15 mouse cellular contexts compared by ENCODE assay signal in the genomic region with DNA sequence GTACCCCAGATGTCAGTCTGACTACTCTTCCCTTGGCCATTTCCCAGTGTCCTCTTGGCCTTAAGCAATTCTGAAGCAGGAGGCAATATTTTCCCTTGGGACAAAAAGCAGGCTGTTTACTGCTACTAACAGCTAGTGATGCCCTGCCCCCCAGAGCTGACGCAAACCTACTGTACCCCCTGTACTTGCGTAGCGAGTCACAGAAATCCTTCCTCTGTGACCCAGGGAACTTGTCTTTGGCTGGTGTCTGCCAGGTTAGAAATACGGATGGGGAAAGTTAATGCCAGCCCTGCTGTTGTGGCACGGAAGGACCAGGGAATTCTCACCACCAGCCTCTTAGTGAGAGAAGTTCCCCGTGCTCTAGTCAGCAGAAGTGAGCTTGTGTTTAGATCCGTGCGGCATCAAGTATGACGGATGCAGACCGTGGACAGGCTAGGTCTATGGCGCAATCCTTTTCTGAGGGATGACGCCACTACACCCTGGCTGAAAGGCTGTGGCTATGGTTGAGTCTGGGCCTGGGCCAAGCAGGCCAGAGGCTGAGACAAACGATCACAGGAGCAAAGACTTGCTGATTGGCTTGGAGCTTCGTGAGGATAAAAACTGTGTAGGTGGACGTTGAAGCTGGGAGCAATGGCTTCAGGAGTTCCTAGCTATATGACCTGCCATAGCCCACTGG. TPM values are rescaled to one million over a fixed set of nuclear protein-coding genes. Genes with fewer than 3 reads are reported as not detected.
DNase-seq lines count a peak whose midpoint lies in the region; ATAC-seq and TF ChIP-seq lines count a peak whose summit lies in the region.
"Had no signal": no experiment of that assay in that cellular context is flagged by ENCODE, and none has a peak within 500 bp of the region (broad histone marks: within the 10 kb centered on the region; RNA-seq: fewer than 3 reads in every experiment).

No protein-coding gene starts in this region.

- no peaks in the 10 kb centered on the region for H3K36me3 ChIP-seq in lung, embryonic 16.5 days (ENCODE audit: control insufficient read depth, insufficient read depth, low read length)
- H3K36me3 ChIP-seq in forebrain, embryonic 10.5 days (replicated peaks) = no peaks in the 10 kb centered on the region
- H3K36me3 ChIP-seq: midbrain, embryonic 13.5 days; neural tube, embryonic 12.5 days had no signal

- no peak for TF ChIP-seq CTCF in lung, adult 2 months (IDR thresholded peaks at IDR 0.05; ENCODE audit: insufficient read depth, low read length)

- H3K27ac ChIP-seq in brown adipose tissue, adult 24 weeks (replicated peaks; ENCODE audit: low read depth, low read length) = peak overlapping the region; percentile 86
- no peak overlapping the region for H3K27ac ChIP-seq in lung, embryonic 16.5 days (ENCODE audit: low read length)
- no peak overlapping the region for H3K27ac ChIP-seq in forebrain, embryonic 10.5 days
- H3K27ac ChIP-seq: midbrain, embryonic 13.5 days; neural tube, embryonic 12.5 days; stomach, postnatal 0 days had no signal

- H3K27me3 ChIP-seq in lung, embryonic 16.5 days (ENCODE audit: control insufficient read depth, insufficient read depth, low read depth, low read length) = no peaks in the 10 kb centered on the region
- no peaks in the 10 kb centered on the region for H3K27me3 ChIP-seq in forebrain, embryonic 10.5 days (ENCODE audit: poor library complexity, severe bottlenecking)
- H3K27me3 ChIP-seq: midbrain, embryonic 13.5 days; neural tube, embryonic 12.5 days had no signal

- no peak overlapping the region for H3K4me3 ChIP-seq in lung, adult 2 months (replicated peaks; ENCODE audit: extremely low read depth, low read depth, low read length)
- no peak overlapping the region for H3K4me3 ChIP-seq in brown adipose tissue, adult 24 weeks (ENCODE audit: insufficient read depth, low read depth, low read length)
- H3K4me3 ChIP-seq in lung, embryonic 16.5 days (ENCODE audit: low read length) = no peak overlapping the region
- no peak overlapping the region for H3K4me3 ChIP-seq in forebrain, embryonic 10.5 days
- H3K4me3 ChIP-seq: midbrain, embryonic 13.5 days; neural tube, embryonic 12.5 days had no signal

- no peak overlapping the region for H3K9ac ChIP-seq in lung, embryonic 16.5 days (ENCODE audit: low read length)
- H3K9ac ChIP-seq: midbrain, embryonic 13.5 days; neural tube, embryonic 12.5 days had no signal

- WGBS in lung, adult 2 months = 69% methylated on average over 15 of the region's 15 CpGs
- 63% methylated on average over 15 of the region's 15 CpGs for WGBS in lung, embryonic 16.5 days
- 91% methylated on average over 15 of the region's 15 CpGs for WGBS in forebrain, embryonic 10.5 days

- H3K9me3 ChIP-seq in lung, embryonic 16.5 days (ENCODE audit: control insufficient read depth, low read length) = no peaks in the 10 kb centered on the region
- H3K9me3 ChIP-seq in forebrain, embryonic 10.5 days = no peaks in the 10 kb centered on the region
- H3K9me3 ChIP-seq: midbrain, embryonic 13.5 days; neural tube, embryonic 12.5 days had no signal

- peak; percentile 62; the same call in 1 of the 2 replicates for ATAC-seq in lung, embryonic 16.5 days (ENCODE audit: low read depth)
- no peak for ATAC-seq in inflammation-experienced regulatory T-cells, adult 6 months
- ATAC-seq: midbrain, embryonic 13.5 days had no signal

- TF ChIP-seq POLR2A in lung, adult 2 months (IDR thresholded peaks at IDR 0.05; ENCODE audit: borderline replicate concordance, extremely low read depth, low read depth, low read length) = no peak

- H3K4me1 ChIP-seq in lung, adult 2 months (ENCODE audit: control insufficient read depth, insufficient read depth, low read length) = no peaks in the 10 kb centered on the region
- H3K4me1 ChIP-seq in brown adipose tissue, adult 24 weeks (ENCODE audit: control insufficient read depth, insufficient read depth, insufficient read length, low read length) = peaks cover 2% of the 10 kb centered on the region; the same call in 1 of the 2 replicates
- H3K4me1 ChIP-seq in lung, embryonic 16.5 days (replicated peaks; ENCODE audit: control insufficient read depth, insufficient read depth, low read length) = no peaks in the 10 kb centered on the region
- H3K4me1 ChIP-seq in forebrain, embryonic 10.5 days = no peaks in the 10 kb centered on the region
- H3K4me1 ChIP-seq: midbrain, embryonic 13.5 days; neural tube, embryonic 12.5 days had no signal

- H3K4me2 ChIP-seq in lung, embryonic 16.5 days (ENCODE audit: low read depth, low read length) = no peak overlapping the region
- H3K4me2 ChIP-seq: midbrain, embryonic 13.5 days; neural tube, embryonic 12.5 days had no signal

- DNase-seq in lung, adult 18-20 months = peak; percentile 37 to 51
- DNase-seq in lung, adult 2 months = no peak
- no peak for DNase-seq in heart, postnatal 10 days
- no peak for DNase-seq in forebrain, embryonic 10.5 days (ENCODE audit: extremely low spot score, low spot score)
- DNase-seq: cerebellum, adult 8-10 months; heart, adult 18-20 months; thymus, postnatal 4 days had no signal

- intact Hi-C loops in heart, postnatal 10 days (cut with DNase I) = no loop called here

RNA-seq across cellular contexts. Expression of gene Pim3, which starts 40.4 kb away (rescaled TPM):
- 55.0 and 97.1 TPM in 2 replicates for polyA plus RNA-seq in lung, adult 2 months (2012; rRNA removed)
- polyA plus RNA-seq in brown adipose tissue, adult 24 weeks (2012; ENCODE audit: insufficient read depth, insufficient read length, missing spikeins) = 29.2 and 73.9 TPM in 2 replicates
- 64.1 and 68.0 TPM in 2 replicates for polyA plus RNA-seq in lung, embryonic 16.5 days (2015; fragmentation: Nextera tagmentation; extraction: Ambion mirVana)
- total RNA-seq in heart, postnatal 10 days (2021) = 10 to 100 TPM; 49.8 to 85.5 TPM
- 40.3 and 43.6 TPM in 2 replicates for polyA plus RNA-seq in forebrain, embryonic 10.5 days (2016; fragmentation: Nextera tagmentation; extraction: Ambion mirVana)
- 1 to 10 TPM; 3.0 to 4.1 (median 4.0) TPM for polyA plus RNA-seq in inflammation-experienced regulatory T-cells, adult 6 months (2017; shearing (Covaris generic))

RNA-seq across cellular contexts. Expression of gene Ttll8, which starts 51.9 kb away (rescaled TPM):
- 0.45 and 0.65 TPM in 2 replicates for polyA plus RNA-seq in lung, adult 2 months (2012; rRNA removed)
- polyA plus RNA-seq in brown adipose tissue, adult 24 weeks (2012; ENCODE audit: insufficient read depth, insufficient read length, missing spikeins) = not detected in 2 replicates
- polyA plus RNA-seq in lung, embryonic 16.5 days (2015; fragmentation: Nextera tagmentation; extraction: Ambion mirVana) = not detected in 2 replicates
- not detected for total RNA-seq in heart, postnatal 10 days (2021)
- not detected in 2 replicates for polyA plus RNA-seq in forebrain, embryonic 10.5 days (2016; fragmentation: Nextera tagmentation; extraction: Ambion mirVana)
- polyA plus RNA-seq in inflammation-experienced regulatory T-cells, adult 6 months (2017; shearing (Covaris generic)) = not detected
- total RNA-seq: heart, adult 18-20 months had no signal
- polyA plus RNA-seq: heart, postnatal 0 days; kidney, embryonic 16.5 days; midbrain, embryonic 13.5 days; neural tube, embryonic 12.5 days; stomach, postnatal 0 days had no signal

Comparison
In these comparisons a context has a peak if more than half of its experiments do, and no peak if none do; other contexts are left out.
1. DNase-seq: peak in lung, adult 18-20 months (2 of 2); none in lung, adult 2 months (single experiment), heart, postnatal 10 days (0 of 2) and forebrain, embryonic 10.5 days (single experiment).